Mouse (Mus musculus): ENCODE results near the gene Calhm4. TPM values are rescaled to one million over a fixed set of nuclear protein-coding genes. Genes with fewer than 3 reads are reported as not detected.
A peak's percentile ranks its signal among the peaks of the same experiment; 100 is the strongest.
"Not testable (repeated sequence)": the region's sequence is repeated elsewhere in the genome, so short reads cannot be mapped to it uniquely, and the experiment has no call there.

Gene Calhm4
- polyA plus RNA-seq, 1 experiment from 2014 or later: not detected

GRCm38 (mm10) chr10:34036587-34036986 lies 7.5 kb downstream of the Calhm4 start:
- no peak overlapping the region for H3K4me2 ChIP-seq
- H3K27me3 ChIP-seq: no peaks in the 10 kb centered on the region
- WGBS: 11% methylated on average over 5 of the region's 5 CpGs

GRCm38 (mm10) chr10:34033630-34034305 lies 10.3 kb downstream of the Calhm4 start:
- 0 out of 2 replicates have a peak, but pooled peaks have one; percentile 61 for ATAC-seq (ENCODE audit: insufficient number of reproducible peaks, low FRiP score, low TSS enrichment, low read depth)
- Histone ChIP-seq H3K4me3 (peak overlapping the region; percentile 18; the same call in 1 of the 2 replicates), H3K4me1 (peaks cover 7% of the 10 kb centered on the region; the same call in 1 of the 2 replicates), H3K27me3 (no peaks in the 10 kb centered on the region), H3K27ac (no peak overlapping the region), H3K36me3 (no peaks in the 10 kb centered on the region), H3K9me3 (no peaks in the 10 kb centered on the region), H3K9ac (0 out of 2 replicates have a peak overlapping the region, but pooled peaks have one; percentile 4), H3K4me2 (peak overlapping the region; percentile 41)
- 17% methylated on average over 22 of the region's 22 CpGs for WGBS

More at GRCm38 (mm10) chr10:34036587-34036986, 7.5 kb downstream of the Calhm4 start:
- H3K4me1 ChIP-seq: peaks cover 7% of the 10 kb centered on the region; the same call in 1 of the 2 replicates
- no peak overlapping the region for H3K9ac ChIP-seq
- H3K9me3 ChIP-seq: no peaks in the 10 kb centered on the region
- no peak for ATAC-seq (ENCODE audit: insufficient number of reproducible peaks, low FRiP score, low TSS enrichment, low read depth)
- H3K27ac ChIP-seq: no peak overlapping the region
- H3K36me3 ChIP-seq: no peaks in the 10 kb centered on the region
- H3K4me3 ChIP-seq: no peak overlapping the region

DNA sequence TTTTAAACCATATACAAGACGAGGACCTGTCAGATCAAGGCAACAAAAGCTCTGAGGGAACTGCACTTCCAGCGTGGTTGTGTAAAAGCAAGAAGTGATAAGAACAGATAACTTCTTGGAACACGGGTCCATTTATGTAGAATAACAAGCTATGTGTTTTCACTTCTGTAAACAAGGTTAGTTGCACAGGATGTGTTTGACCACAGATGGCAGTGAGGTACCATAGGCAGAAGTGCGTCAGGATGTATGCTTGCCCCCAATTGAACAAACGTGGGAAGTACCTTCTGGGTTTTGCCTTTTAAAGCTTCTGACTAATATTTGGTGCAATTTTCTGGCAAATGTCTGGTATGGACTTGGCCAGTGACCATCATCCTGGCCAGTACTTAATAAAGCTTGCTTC lies 13.8 kb downstream of the Calhm4 start:
- Histone ChIP-seq H3K27ac (no peak overlapping the region), H3K9ac (no peak overlapping the region), H3K4me3 (no peak overlapping the region), H3K4me2 (no peak overlapping the region), H3K27me3 (no peaks in the 10 kb centered on the region), H3K9me3 (no peaks in the 10 kb centered on the region), H3K36me3 (no peaks in the 10 kb centered on the region), H3K4me1 (peaks cover 7% of the 10 kb centered on the region; the same call in 1 of the 2 replicates)
- no peak for ATAC-seq (ENCODE audit: insufficient number of reproducible peaks, low FRiP score, low TSS enrichment, low read depth)
- 78% methylated on average over 5 of the region's 5 CpGs for WGBS

DNA sequence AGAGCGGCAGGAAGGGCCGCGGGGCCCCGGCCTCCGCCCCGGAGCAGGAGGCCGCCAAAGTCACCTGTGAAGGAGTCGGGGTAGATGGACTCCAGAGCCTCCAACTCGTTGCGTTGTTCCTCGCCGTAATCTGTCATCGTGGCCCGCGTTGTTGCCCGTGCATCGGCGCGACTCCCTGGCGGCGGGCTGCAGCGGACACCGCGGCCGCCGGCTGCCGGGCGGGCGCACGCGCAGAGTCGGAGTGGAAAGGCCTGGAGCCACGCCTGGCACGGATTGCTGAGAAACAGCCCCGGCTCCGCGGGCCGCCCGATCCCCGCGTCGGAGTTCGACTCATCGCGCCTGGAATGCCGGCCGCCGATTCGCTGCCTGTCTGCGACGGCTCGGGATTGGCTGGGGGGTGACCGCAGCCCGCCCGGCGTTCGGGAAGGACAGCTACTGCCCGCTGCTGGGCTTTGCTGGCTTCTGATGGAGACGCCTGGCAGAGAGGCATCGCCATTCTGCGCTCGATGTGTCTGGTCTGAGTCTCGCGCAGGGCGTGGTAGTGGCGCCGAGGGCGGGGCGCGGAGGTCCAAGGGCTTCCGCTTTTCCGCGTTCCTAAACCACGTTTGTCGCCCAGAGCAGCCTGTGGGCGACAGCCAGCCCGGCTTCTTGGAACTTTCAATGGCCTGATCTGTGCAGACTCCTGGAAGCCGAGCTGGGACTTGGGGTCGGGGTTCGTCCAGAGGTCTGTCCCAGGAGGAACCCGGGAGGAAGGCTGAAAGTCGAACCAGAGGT lies 24.6 kb downstream of the Calhm4 start, which contains the start of gene Rwdd1:
Rwdd1 (minus strand) TSS at position 323 of the 774 bp plus-strand sequence.
- Histone ChIP-seq H3K4me2 (peak within 1 kb of the TSS; percentile 54), H3K4me1 (peaks cover 14% of the 10 kb centered on the region), H3K27ac (peak within 1 kb of the TSS; percentile 93), H3K36me3 (no peaks in the 10 kb centered on the region), H3K27me3 (no peaks in the 10 kb centered on the region), H3K9ac (peak within 1 kb of the TSS; percentile 59), H3K9me3 (no peaks in the 10 kb centered on the region), H3K4me3 (peak within 1 kb of the TSS; percentile 61)
- WGBS: under 1% methylated on average over 82 of the region's 82 CpGs
- peak; percentile 100 for ATAC-seq (ENCODE audit: insufficient number of reproducible peaks, low FRiP score, low TSS enrichment, low read depth)

- Histone ChIP-seq H3K36me3 (no peaks in the 10 kb centered on the region), H3K4me2 (peak overlapping the region; percentile 54), H3K27me3 (no peaks in the 10 kb centered on the region), H3K9ac (peak overlapping the region; percentile 59), H3K4me3 (peak overlapping the region; percentile 61), H3K4me1 (peaks cover 14% of the 10 kb centered on the region), H3K27ac (peak overlapping the region; percentile 93), H3K9me3 (no peaks in the 10 kb centered on the region)
- ATAC-seq (ENCODE audit: insufficient number of reproducible peaks, low FRiP score, low TSS enrichment, low read depth): no peak; the same call in 1 of the 2 replicates
- under 1% methylated on average over 21 of the region's 21 CpGs for WGBS
These were observed 25.3 kb downstream of the Calhm4 start for GRCm38 (mm10) chr10:34018746-34019301.

DNA sequence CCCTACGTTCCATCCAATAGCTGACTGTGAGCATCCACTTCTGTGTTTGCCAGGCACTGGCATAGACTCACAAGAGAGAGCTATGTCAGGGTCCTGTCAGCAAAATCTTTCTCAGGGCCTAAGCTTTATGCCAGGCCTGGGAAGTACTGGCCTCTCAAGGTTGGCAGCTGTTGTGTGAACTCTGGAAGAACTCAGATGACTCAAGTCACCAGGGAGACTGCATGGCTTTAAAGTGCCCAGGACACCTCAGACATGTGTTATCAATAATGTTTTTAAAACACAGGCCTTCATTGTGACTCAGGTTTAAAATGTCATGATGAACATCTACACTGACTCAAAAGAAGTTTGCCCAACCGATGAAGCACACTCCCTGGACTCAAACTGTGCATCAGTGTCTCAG lies 30.9 kb downstream of the Calhm4 start:
- no peak overlapping the region for H3K9ac ChIP-seq
- 81% methylated on average over 2 of the region's 2 CpGs for WGBS
- no peak overlapping the region for H3K4me3 ChIP-seq
- H3K4me2 ChIP-seq: no peak overlapping the region
- no peaks in the 10 kb centered on the region for H3K9me3 ChIP-seq
- H3K27ac ChIP-seq: no peak overlapping the region
- H3K4me1 ChIP-seq: peaks cover 4% of the 10 kb centered on the region
- H3K27me3 ChIP-seq: no peaks in the 10 kb centered on the region
- H3K36me3 ChIP-seq: peaks cover 12% of the 10 kb centered on the region
- ATAC-seq (ENCODE audit: insufficient number of reproducible peaks, low FRiP score, low TSS enrichment, low read depth): no peak

GRCm38 (mm10) chr10:34012581-34012980 lies 31.5 kb downstream of the Calhm4 start:
- no peaks in the 10 kb centered on the region for H3K27me3 ChIP-seq
- no peak overlapping the region for H3K4me2 ChIP-seq
- no peak for ATAC-seq (ENCODE audit: insufficient number of reproducible peaks, low FRiP score, low TSS enrichment, low read depth)
- no peak overlapping the region for H3K4me3 ChIP-seq
- H3K9ac ChIP-seq: no peak overlapping the region
- H3K4me1 ChIP-seq: no peaks in the 10 kb centered on the region
- H3K36me3 ChIP-seq: peaks cover 18% of the 10 kb centered on the region
- no peak overlapping the region for H3K27ac ChIP-seq
- WGBS: 94% methylated on average over 4 of the region's 4 CpGs
- no peaks in the 10 kb centered on the region for H3K9me3 ChIP-seq

- no peaks in the 10 kb centered on the region for H3K4me1 ChIP-seq
- H3K9me3 ChIP-seq: no peaks in the 10 kb centered on the region
- H3K4me3 ChIP-seq: no peak overlapping the region
- no peak for ATAC-seq (ENCODE audit: insufficient number of reproducible peaks, low FRiP score, low TSS enrichment, low read depth)
- H3K9ac ChIP-seq: no peak overlapping the region
- no peaks in the 10 kb centered on the region for H3K27me3 ChIP-seq
- peaks cover 66% of the 10 kb centered on the region for H3K36me3 ChIP-seq
- no peak overlapping the region for H3K4me2 ChIP-seq
- H3K27ac ChIP-seq: no peak overlapping the region
These were observed 45.7 kb downstream of the Calhm4 start for GRCm38 (mm10) chr10:33998397-33998796.

DNA sequence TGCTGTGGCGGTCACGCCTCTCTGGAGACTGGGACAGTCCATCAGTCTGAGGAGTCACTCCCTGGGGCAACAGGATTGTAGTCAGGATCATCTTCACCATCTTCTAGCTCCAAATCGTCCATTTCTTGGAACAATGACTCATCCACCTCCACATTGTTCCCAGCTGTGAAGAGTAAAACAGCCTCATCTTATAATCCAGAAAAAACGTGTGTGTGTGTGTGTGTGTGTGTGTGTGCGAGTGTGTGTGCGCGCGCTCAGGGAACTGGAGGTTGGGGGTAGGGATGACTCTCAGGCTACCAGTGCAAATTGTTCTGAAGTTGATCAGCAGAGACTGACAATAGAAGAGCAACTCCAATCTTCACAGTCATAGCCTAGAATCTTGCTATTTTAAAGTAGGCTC lies 47.4 kb downstream of the Calhm4 start:
- not testable (repeated sequence) for ATAC-seq (ENCODE audit: insufficient number of reproducible peaks, low FRiP score, low TSS enrichment, low read depth)
- WGBS: 95% methylated on average over 6 of the region's 8 CpGs

More for the DNA sequence above, 47.4 kb downstream of the Calhm4 start:
- H3K4me1 ChIP-seq, H3K4me2 ChIP-seq, H3K27me3 ChIP-seq, H3K4me3 ChIP-seq, H3K27ac ChIP-seq, H3K9me3 ChIP-seq, H3K9ac ChIP-seq: not testable (repeated sequence)
- H3K36me3 ChIP-seq: peaks cover 66% of the 10 kb centered on the region

All from limb, embryonic 15.5 days (tissue).